Mouse (Mus musculus) bone marrow macrophage, adult 2 months (primary cell): ENCODE results near the gene Clca3a2.

ENCODE experiments used
- CTCF ChIP-seq: IDR thresholded peaks from 2 replicates; pipeline ENCODE4 v1.5.1; 2012; ENCODE audit warnings: low read depth, mild to moderate bottlenecking, low read length, moderate library complexity
- POLR2A ChIP-seq: IDR thresholded peaks from 2 replicates; pipeline ENCODE4 v1.6.1; 2012; ENCODE audit warnings: mild to moderate bottlenecking, low read depth, low read length, borderline replicate concordance

DNA sequence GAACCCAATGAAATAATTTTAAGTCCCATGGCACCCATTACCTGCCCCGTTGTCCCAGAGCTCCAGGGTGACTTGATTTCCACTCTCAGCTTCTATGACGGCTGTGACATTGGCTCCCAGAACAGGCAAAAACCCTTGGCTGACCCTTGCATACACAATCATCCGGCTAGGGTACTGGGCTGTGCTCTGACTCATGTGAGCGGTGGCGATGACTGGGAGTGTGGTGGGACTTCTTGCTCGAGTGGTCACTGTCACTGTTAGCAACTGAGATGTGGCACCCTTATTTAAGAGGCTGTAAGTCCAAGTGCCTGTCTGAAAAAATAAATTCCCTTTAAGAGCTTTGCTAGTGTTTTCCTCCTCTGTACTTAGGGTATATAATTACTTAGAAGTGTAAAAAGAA, 8.0 kb upstream of the Clca3a2 start:
- TF ChIP-seq CTCF (no peak), POLR2A (no peak)
